Mouse (Mus musculus) heart, embryonic 10.5 days (tissue): ENCODE measurements around the gene Nectin4. TPM values are rescaled to one million over a fixed set of nuclear protein-coding genes. Genes with fewer than 3 reads are reported as not detected.
"Not testable (repeated sequence)": the region's sequence is repeated elsewhere in the genome, so short reads cannot be mapped to it uniquely, and the experiment has no call there.

Source experiments
- DNase-seq: peaks from one replicate; pipeline ENCODE4 v3.0.0-alpha.2; 2017; ENCODE audit warnings: low spot score
- H3K27ac ChIP-seq: fragments of 300-500 bp; sonication (generic); 2 replicates; pipeline ENCODE4 v1.5.1; 2016; ENCODE audit warnings: mild to moderate bottlenecking
- H3K27me3 ChIP-seq: fragments of 300-500 bp; sonication (generic); 2 replicates; pipeline ENCODE4 v1.6.1; 2016; ENCODE audit warnings: mild to moderate bottlenecking; ENCODE audit not compliant: poor library complexity, insufficient read depth, severe bottlenecking
- H3K36me3 ChIP-seq: fragments of 300-500 bp; sonication (generic); 2 replicates; pipeline ENCODE4 v1.6.1; 2016; ENCODE audit warnings: mild to moderate bottlenecking, moderate library complexity
- H3K4me1 ChIP-seq: fragments of 300-500 bp; sonication (generic); 2 replicates; pipeline ENCODE4 v1.6.1; 2016; ENCODE audit warnings: mild to moderate bottlenecking
- H3K4me3 ChIP-seq: fragments of 300-500 bp; sonication (generic); 2 replicates; pipeline ENCODE4 v1.5.1; 2016; ENCODE audit warnings: mild to moderate bottlenecking, moderate library complexity
- H3K9me3 ChIP-seq: fragments of 300-500 bp; sonication (generic); 2 replicates; pipeline ENCODE4 v1.6.1; 2016; ENCODE audit warnings: mild to moderate bottlenecking, moderate library complexity
- WGBS: fragments of 180-500 bp; shearing (Covaris S2); methylation state at CpG from one replicate; pipeline ENCODE4 v1.1.7; 2016; 5-methylcytosine and 5-hydroxymethylcytosine counted together
- polyA plus RNA-seq: library from polyadenylated mRNA; unstranded; fragments of >200 nt; fragmentation: Nextera tagmentation; extraction: Ambion mirVana; gene quantifications from 2 replicates; pipeline ENCODE4 v1.2.1, GENCODE M21; 2016

The Nectin4 gene
- polyA plus RNA-seq, result 0.38 and 1.3 TPM in 2 replicates

GRCm38 (mm10) chr1:171369845-171370556 is at the start of gene Nectin4:
Gene Nectin4 (plus strand): TSS chr1:171370099.
- Histone ChIP-seq H3K4me3 (no peak within 1 kb of the TSS), H3K27me3 (peaks cover 46% of the 10 kb centered on the region; the same call in 1 of the 2 replicates), H3K4me1 (peaks cover 26% of the 10 kb centered on the region), H3K9me3 (no peaks in the 10 kb centered on the region), H3K36me3 (no peaks in the 10 kb centered on the region), H3K27ac (no peak within 1 kb of the TSS)
- WGBS, result 32% methylated on average over 20 of the region's 20 CpGs
- DNase-seq, result no peak

GRCm38 (mm10) chr1:171320151-171320550 is 49.7 kb upstream of the Nectin4 start:
- peak overlapping the region; percentile 33 for H3K4me3 ChIP-seq

GRCm38 (mm10) chr1:171321415-171321814 is 48.5 kb upstream of the Nectin4 start:
- DNase-seq, result no peak
- H3K4me3 ChIP-seq, result no peak overlapping the region
- H3K27me3 ChIP-seq, result no peaks in the 10 kb centered on the region

More at GRCm38 (mm10) chr1:171320151-171320550, 49.7 kb upstream of the Nectin4 start:
- no peaks in the 10 kb centered on the region for H3K27me3 ChIP-seq
- DNase-seq, result no peak
- H3K9me3 ChIP-seq, result no peaks in the 10 kb centered on the region
- peaks cover 3% of the 10 kb centered on the region for H3K4me1 ChIP-seq
- H3K36me3 ChIP-seq, result peaks cover 4% of the 10 kb centered on the region; the same call in 1 of the 2 replicates
- WGBS, result 12% methylated on average over 5 of the region's 5 CpGs
- H3K27ac ChIP-seq, result no peak overlapping the region

GRCm38 (mm10) chr1:171322012-171322411 is 47.9 kb upstream of the Nectin4 start:
- no peaks in the 10 kb centered on the region for H3K9me3 ChIP-seq
- no peak overlapping the region for H3K4me3 ChIP-seq
- H3K27ac ChIP-seq, result no peak overlapping the region
- WGBS, result 78% methylated on average over 1 of the region's 1 CpGs
- peaks cover 3% of the 10 kb centered on the region for H3K4me1 ChIP-seq
- H3K27me3 ChIP-seq, result no peaks in the 10 kb centered on the region
- DNase-seq, result no peak
- peaks cover 4% of the 10 kb centered on the region; the same call in 1 of the 2 replicates for H3K36me3 ChIP-seq

More at GRCm38 (mm10) chr1:171321415-171321814, 48.5 kb upstream of the Nectin4 start:
- no peaks in the 10 kb centered on the region for H3K9me3 ChIP-seq
- H3K36me3 ChIP-seq, result peaks cover 4% of the 10 kb centered on the region; the same call in 1 of the 2 replicates
- no peak overlapping the region for H3K27ac ChIP-seq
- H3K4me1 ChIP-seq, result peaks cover 3% of the 10 kb centered on the region

GRCm38 (mm10) chr1:171325571-171325970 is 44.3 kb upstream of the Nectin4 start:
- no peak overlapping the region for H3K27ac ChIP-seq
- no peaks in the 10 kb centered on the region for H3K9me3 ChIP-seq
- H3K4me1 ChIP-seq, result peaks cover 23% of the 10 kb centered on the region
- no peak overlapping the region for H3K4me3 ChIP-seq
- H3K27me3 ChIP-seq, result no peaks in the 10 kb centered on the region
- WGBS, result 78% methylated on average over 2 of the region's 2 CpGs
- no peak for DNase-seq
- peaks cover 4% of the 10 kb centered on the region; the same call in 1 of the 2 replicates for H3K36me3 ChIP-seq

- not testable (repeated sequence) for H3K27me3 ChIP-seq, H3K4me3 ChIP-seq, H3K27ac ChIP-seq, H3K9me3 ChIP-seq, DNase-seq, H3K36me3 ChIP-seq
- 86% methylated on average over 4 of the region's 4 CpGs for WGBS
- H3K4me1 ChIP-seq, result peaks cover 31% of the 10 kb centered on the region
Observed at GRCm38 (mm10) chr1:171326588-171326987, 43.3 kb upstream of the Nectin4 start.

GRCm38 (mm10) chr1:171328244-171328643 is 41.7 kb upstream of the Nectin4 start:
- Histone ChIP-seq H3K9me3 (no peaks in the 10 kb centered on the region), H3K27ac (peak overlapping the region; percentile 100), H3K4me1 (peaks cover 41% of the 10 kb centered on the region), H3K36me3 (peaks cover 4% of the 10 kb centered on the region; the same call in 1 of the 2 replicates), H3K4me3 (peak overlapping the region; percentile 94), H3K27me3 (no peaks in the 10 kb centered on the region)
- no peak for DNase-seq
- 37% methylated on average over 9 of the region's 9 CpGs for WGBS

- no peaks in the 10 kb centered on the region for H3K9me3 ChIP-seq
- under 1% methylated on average over 48 of the region's 48 CpGs for WGBS
- H3K4me1 ChIP-seq, result peaks cover 42% of the 10 kb centered on the region
- peaks cover 4% of the 10 kb centered on the region; the same call in 1 of the 2 replicates for H3K36me3 ChIP-seq
- H3K27ac ChIP-seq, result peak within 1 kb of the TSS; percentile 100
- peak within 1 kb of the TSS; percentile 94 for H3K4me3 ChIP-seq
- DNase-seq, result peak; percentile 97
- no peaks in the 10 kb centered on the region for H3K27me3 ChIP-seq
Observed at GRCm38 (mm10) chr1:171328839-171329432, 41.0 kb upstream of the Nectin4 start, which contains the start of gene Dedd. Gene Dedd (plus strand): TSS chr1:171329145.

GRCm38 (mm10) chr1:171329433-171330215 is 40.3 kb upstream of the Nectin4 start:
- WGBS, result under 1% methylated on average over 59 of the region's 61 CpGs
- DNase-seq, result peak; percentile 93
- Histone ChIP-seq H3K4me3 (peak overlapping the region; percentile 94), H3K36me3 (peaks cover 6% of the 10 kb centered on the region), H3K9me3 (no peaks in the 10 kb centered on the region), H3K27me3 (no peaks in the 10 kb centered on the region), H3K4me1 (peaks cover 46% of the 10 kb centered on the region), H3K27ac (peak overlapping the region; percentile 100)

- no peaks in the 10 kb centered on the region for H3K27me3 ChIP-seq
- WGBS, result 1% methylated on average over 4 of the region's 4 CpGs
- H3K4me3 ChIP-seq, result peak overlapping the region; percentile 94
- H3K4me1 ChIP-seq, result peaks cover 47% of the 10 kb centered on the region
- no peaks in the 10 kb centered on the region for H3K9me3 ChIP-seq
- peak overlapping the region; percentile 100 for H3K27ac ChIP-seq
- peaks cover 3% of the 10 kb centered on the region; the same call in 1 of the 2 replicates for H3K36me3 ChIP-seq
- DNase-seq, result no peak
Observed at GRCm38 (mm10) chr1:171330216-171330560, 39.7 kb upstream of the Nectin4 start.

GRCm38 (mm10) chr1:171342262-171343207 is 27.4 kb upstream of the Nectin4 start:
- Histone ChIP-seq H3K4me1 (peaks cover 9% of the 10 kb centered on the region; the same call in 1 of the 2 replicates), H3K9me3 (0 out of 2 replicates have a peak, but pooled peaks cover 6% of the 10 kb centered on the region), H3K27me3 (no peaks in the 10 kb centered on the region), H3K4me3 (no peak overlapping the region), H3K27ac (no peak overlapping the region), H3K36me3 (peaks cover 59% of the 10 kb centered on the region)
- WGBS, result 93% methylated on average over 16 of the region's 16 CpGs
- no peak for DNase-seq
